Mouse (Mus musculus): ENCODE measurements around the gene Srsf2. TPM values are rescaled to one million over a fixed set of nuclear protein-coding genes. Genes with fewer than 3 reads are reported as not detected.
"Not testable (repeated sequence)": the region's sequence is repeated elsewhere in the genome, so short reads cannot be mapped to it uniquely, and the experiment has no call there.

The Srsf2 gene
- 301 and 306 TPM in 2 replicates for polyA plus RNA-seq (2011; ENCODE audit: insufficient read length, low read depth, missing spikeins)

DNA sequence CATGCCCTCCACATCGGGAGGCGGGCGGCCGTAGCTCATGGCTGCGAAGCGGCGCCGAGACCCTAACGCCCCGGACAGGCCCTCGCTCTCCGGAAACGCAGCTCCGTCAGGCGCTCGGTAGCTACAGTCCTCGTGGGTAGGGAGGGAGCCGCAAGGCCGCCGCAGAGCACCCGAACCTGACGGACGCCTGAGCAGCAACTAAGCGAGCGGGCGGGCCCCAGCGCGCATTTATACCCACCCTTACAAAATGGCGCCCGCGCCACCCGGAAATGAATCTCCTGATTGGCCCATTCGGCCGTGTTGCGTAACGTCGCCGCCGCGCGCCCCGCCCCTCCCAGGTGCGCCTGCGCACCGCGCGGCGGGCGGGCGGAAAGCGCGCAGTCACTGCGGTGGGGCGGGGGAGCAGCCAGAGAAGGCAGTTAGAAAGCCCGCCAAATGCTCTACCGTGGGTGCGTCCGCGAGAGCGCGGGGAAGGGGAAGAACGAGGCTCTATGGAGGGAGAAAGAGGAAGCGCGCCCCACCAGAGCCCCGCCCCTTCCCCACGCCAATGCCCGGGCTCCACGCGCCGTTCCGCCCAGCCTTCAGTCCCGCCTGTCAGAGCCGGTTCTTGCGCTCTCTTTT is at the start of gene Srsf2:
Srsf2 (minus strand) TSS at position 204 of the 621 bp plus-strand sequence.
- peak within 1 kb of the TSS; percentile 95 for H3K27ac ChIP-seq (ENCODE audit: insufficient read depth, low read length)
- H3K4me3 ChIP-seq (ENCODE audit: insufficient read depth, low read length) = peak within 1 kb of the TSS; percentile 96
- peaks cover 8% of the 10 kb centered on the region for H3K4me1 ChIP-seq (ENCODE audit: control insufficient read depth, insufficient read depth, low read length)
- TF ChIP-seq POLR2A (IDR thresholded peaks at IDR 0.05; ENCODE audit: low read depth, low read length) (peak; percentile 99), CTCF (IDR thresholded peaks at IDR 0.05; ENCODE audit: borderline replicate concordance, insufficient read depth, low read length) (no peak)

DNA sequence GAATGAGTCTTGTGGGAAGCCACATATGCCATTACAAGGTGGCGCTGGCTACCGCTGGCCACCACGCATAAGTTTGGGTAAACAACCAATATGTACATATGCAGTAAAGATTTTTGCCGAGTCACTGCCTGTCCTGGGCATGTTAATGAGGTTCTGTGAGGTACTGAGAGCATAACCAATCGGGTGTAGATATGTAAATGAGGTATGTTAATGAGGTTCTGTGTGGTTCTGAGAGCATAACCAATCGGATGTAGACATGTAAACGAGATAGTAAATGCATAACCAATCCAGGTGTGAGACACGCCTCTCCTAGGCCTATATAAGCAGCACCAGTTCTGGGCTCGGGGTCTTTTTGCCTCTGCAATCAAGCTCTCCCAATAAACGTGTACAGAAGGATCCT is 49.7 kb upstream of the Srsf2 start:
- H3K27ac ChIP-seq (ENCODE audit: insufficient read depth, low read length); H3K4me1 ChIP-seq (ENCODE audit: control insufficient read depth, insufficient read depth, low read length); H3K4me3 ChIP-seq (ENCODE audit: insufficient read depth, low read length): not testable (repeated sequence)

DNA sequence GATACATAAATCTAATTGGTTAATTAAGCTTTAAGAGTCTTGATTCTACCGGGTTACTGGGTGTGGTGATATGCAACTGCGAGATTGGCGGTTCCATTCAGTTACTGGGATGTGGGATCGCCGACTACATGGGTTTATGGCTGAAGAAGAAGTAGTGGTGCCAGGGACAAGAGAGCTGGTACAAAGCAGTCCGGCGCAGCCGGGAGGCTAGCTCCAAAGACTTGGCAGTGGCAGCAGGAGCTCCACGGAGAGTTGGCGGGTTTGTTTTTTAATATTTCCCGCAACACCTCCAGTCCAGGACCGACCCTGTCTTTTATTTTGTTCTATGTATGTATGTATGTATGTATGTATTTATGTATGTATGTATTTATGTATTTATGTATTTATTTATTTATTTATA is 46.4 kb upstream of the Srsf2 start:
- Histone ChIP-seq H3K4me1 (ENCODE audit: control insufficient read depth, insufficient read depth, low read length) (no peaks in the 10 kb centered on the region), H3K27ac (ENCODE audit: insufficient read depth, low read length) (no peak overlapping the region), H3K4me3 (ENCODE audit: insufficient read depth, low read length) (no peak overlapping the region)
- TF ChIP-seq CTCF (IDR thresholded peaks at IDR 0.05; ENCODE audit: borderline replicate concordance, insufficient read depth, low read length) = no peak
- no peak for TF ChIP-seq POLR2A (IDR thresholded peaks at IDR 0.05; ENCODE audit: low read depth, low read length)

DNA sequence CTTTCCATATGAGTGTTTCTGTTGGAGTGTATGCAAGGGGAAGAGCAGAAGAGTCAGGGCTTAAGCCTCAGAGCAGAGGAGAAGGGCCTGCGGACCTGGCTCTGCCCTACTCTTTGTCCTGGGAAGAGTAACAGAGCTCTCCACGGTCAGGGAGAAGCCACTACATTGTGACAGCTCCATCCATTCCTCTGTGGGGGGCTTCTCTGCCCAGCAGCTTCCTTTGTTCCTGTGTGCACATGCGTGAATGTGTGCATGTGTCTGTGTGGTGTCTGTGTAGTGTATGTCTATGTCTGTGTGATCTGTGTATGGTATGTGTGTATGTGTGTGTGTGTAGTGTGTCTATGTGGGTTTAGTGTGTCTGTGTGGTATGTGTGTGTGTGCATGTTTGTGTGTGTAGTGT is 42.5 kb upstream of the Srsf2 start:
- no peak for TF ChIP-seq POLR2A (IDR thresholded peaks at IDR 0.05; ENCODE audit: low read depth, low read length)
- no peak for TF ChIP-seq CTCF (IDR thresholded peaks at IDR 0.05; ENCODE audit: borderline replicate concordance, insufficient read depth, low read length)
- no peaks in the 10 kb centered on the region for H3K4me1 ChIP-seq (ENCODE audit: control insufficient read depth, insufficient read depth, low read length)
- H3K4me3 ChIP-seq (ENCODE audit: insufficient read depth, low read length) = no peak overlapping the region
- H3K27ac ChIP-seq (ENCODE audit: insufficient read depth, low read length) = no peak overlapping the region

DNA sequence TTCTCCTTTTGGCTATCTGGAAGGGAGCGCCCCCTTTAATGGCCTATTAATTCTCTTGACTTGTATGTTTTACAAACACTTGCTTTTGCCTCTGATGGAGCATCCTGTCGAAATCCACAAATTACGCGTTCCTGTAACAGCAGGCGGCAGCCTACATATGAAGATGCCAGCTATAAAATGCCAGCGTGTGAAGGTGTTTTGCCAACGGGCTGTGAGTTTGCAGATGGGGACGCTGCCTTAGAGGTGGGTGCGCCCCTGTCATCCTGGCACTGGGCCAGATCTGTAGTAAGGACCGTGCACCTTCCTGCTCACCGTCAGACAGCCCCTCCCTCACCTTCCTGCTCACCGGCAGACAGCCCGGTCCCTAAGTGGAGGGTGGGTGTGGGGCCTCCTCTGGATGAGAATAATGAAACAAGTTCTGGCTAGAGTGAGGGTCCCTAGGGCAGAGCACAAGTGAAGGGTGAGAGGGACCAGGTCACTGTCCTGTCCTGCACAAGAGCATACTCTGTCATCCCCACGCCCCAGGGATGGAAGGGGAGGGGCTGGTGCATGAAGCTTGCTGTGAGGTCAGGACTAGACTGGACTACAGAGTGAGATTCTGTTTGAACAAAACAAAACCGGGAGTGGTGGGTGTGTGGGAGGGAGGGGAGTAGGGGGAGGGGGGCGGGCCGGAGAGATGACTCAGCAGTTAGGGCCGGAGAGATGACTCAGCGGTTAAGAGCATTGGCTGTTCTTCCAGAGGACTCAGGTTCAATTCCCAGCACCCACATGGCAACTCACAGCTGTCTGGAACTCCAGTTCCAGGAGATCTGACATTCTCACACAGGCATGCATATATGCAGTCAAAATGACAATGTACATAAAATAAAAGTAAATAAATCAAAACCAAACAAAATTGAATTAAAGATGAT is 40.9 kb upstream of the Srsf2 start:
- no peak overlapping the region for H3K4me3 ChIP-seq (ENCODE audit: insufficient read depth, low read length)
- TF ChIP-seq CTCF (IDR thresholded peaks at IDR 0.05; ENCODE audit: borderline replicate concordance, insufficient read depth, low read length) (no peak), POLR2A (IDR thresholded peaks at IDR 0.05; ENCODE audit: low read depth, low read length) (no peak)
- H3K27ac ChIP-seq (ENCODE audit: insufficient read depth, low read length) = no peak overlapping the region
- no peaks in the 10 kb centered on the region for H3K4me1 ChIP-seq (ENCODE audit: control insufficient read depth, insufficient read depth, low read length)

DNA sequence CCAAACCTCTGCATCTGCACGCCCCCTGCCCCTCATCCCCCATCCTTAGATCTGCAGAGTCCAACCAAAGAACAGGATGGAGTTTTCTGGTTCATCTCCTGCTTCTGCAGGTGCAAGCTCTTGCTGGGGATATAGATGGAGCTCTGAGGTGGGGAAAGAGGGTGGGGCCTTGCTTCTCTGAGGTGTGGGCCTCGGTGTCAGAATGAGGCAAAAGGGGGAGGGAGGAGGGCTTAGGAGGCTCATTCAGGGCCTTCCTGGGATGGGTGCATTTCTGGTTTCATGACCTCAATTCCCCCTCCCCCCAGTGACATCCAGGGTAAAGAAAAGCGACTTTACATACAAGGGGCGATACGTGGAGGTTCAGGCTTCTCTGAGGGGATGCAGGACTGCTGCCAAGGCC is 34.2 kb upstream of the Srsf2 start:
- Histone ChIP-seq H3K4me1 (ENCODE audit: control insufficient read depth, insufficient read depth, low read length) (no peaks in the 10 kb centered on the region), H3K27ac (ENCODE audit: insufficient read depth, low read length) (no peak overlapping the region), H3K4me3 (ENCODE audit: insufficient read depth, low read length) (no peak overlapping the region)
- no peak for TF ChIP-seq POLR2A (IDR thresholded peaks at IDR 0.05; ENCODE audit: low read depth, low read length)
- no peak for TF ChIP-seq CTCF (IDR thresholded peaks at IDR 0.05; ENCODE audit: borderline replicate concordance, insufficient read depth, low read length)

DNA sequence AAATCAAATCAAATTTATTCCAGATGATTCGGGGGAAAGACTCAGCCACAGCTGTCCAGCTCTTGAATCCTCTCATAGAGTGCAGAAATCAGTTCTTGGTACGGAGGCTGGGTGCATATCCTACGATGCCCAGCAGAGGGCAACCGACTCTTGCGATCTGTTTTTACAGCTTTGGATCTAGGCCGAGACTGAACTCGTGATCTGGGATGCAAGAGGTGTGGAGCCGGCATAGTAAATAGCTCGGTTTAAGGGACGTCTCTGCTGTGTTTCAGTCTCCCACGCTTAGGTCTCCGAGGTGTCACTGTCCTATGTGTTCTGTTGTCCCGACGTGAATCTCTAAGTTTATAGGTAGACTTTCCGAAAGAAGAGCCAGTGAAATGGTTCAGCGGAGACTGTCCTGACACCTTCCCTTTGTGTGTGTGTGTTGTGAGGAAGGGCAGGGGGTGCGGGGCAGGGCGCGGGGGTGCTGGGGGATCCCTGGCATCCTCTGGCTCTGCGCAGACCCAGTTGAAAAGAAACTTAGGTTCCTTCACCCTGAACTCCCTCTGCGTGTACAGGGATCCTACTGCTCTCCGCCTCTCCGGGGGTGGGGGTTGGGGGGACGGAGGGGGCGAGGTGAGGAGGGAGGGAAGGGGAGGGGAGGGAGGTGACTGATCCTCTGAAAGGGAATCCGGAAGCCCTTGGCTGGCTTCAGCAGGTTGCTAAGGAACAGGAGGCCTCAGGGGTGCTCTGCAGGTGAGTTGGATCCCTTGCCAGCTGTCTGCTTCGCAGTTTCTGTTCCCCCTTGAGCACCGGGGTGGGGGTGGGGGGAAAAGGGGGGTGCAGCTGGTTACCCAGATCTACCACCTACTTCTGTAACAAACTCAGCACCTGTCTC is 32.6 kb upstream of the Srsf2 start:
- Histone ChIP-seq H3K27ac (ENCODE audit: insufficient read depth, low read length) (no peak overlapping the region), H3K4me1 (ENCODE audit: control insufficient read depth, insufficient read depth, low read length) (no peaks in the 10 kb centered on the region), H3K4me3 (ENCODE audit: insufficient read depth, low read length) (peak overlapping the region; percentile 28)
- TF ChIP-seq POLR2A (IDR thresholded peaks at IDR 0.05; ENCODE audit: low read depth, low read length) (no peak), CTCF (IDR thresholded peaks at IDR 0.05; ENCODE audit: borderline replicate concordance, insufficient read depth, low read length) (peak; percentile 45; the same call in 1 of the 2 replicates)

DNA sequence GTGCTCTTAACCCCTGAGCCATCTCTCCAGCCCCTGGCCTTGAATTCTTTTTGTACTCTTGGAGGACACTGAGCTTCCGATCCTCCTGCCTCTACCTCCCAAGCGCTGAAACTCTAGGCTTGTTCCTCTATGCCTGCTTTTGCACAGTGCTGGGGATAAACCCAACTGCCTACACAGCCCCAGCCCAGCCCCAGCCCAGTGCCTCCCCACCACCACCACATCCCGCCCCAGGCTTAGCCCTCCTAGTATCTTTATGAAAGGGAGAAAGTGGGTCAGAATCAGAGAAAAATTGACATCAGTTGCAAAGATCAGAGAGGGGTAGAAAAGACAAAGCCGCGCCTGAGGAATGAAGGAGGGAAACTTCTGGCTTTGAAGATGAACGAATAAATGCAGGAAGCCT is 31.2 kb upstream of the Srsf2 start:
- no peak overlapping the region for H3K27ac ChIP-seq (ENCODE audit: insufficient read depth, low read length)
- no peak overlapping the region for H3K4me3 ChIP-seq (ENCODE audit: insufficient read depth, low read length)
- no peaks in the 10 kb centered on the region for H3K4me1 ChIP-seq (ENCODE audit: control insufficient read depth, insufficient read depth, low read length)
- TF ChIP-seq POLR2A (IDR thresholded peaks at IDR 0.05; ENCODE audit: low read depth, low read length) = no peak

DNA sequence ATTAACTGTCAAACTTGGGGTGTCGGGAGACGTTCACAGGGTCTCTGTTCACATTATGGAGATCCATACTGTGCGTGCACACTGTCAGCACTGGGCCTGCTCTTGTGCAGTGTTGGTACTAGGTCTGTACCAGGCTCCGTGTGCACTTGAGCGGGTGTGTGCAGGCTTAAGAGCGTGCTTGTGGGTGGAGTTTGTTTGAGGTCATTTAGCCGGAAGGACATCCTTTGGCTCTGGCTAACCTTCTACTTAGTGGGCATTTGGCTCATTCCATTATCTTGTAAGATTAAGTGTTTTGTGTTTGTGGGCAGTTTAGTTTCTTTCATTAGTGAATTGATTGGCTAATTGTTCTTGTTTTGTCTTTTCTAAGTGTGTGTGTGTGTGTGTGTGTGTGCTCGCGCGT is 29.6 kb upstream of the Srsf2 start:
- Histone ChIP-seq H3K27ac (ENCODE audit: insufficient read depth, low read length) (no peak overlapping the region), H3K4me3 (ENCODE audit: insufficient read depth, low read length) (no peak overlapping the region), H3K4me1 (ENCODE audit: control insufficient read depth, insufficient read depth, low read length) (no peaks in the 10 kb centered on the region)
- no peak for TF ChIP-seq CTCF (IDR thresholded peaks at IDR 0.05; ENCODE audit: borderline replicate concordance, insufficient read depth, low read length)
- no peak for TF ChIP-seq POLR2A (IDR thresholded peaks at IDR 0.05; ENCODE audit: low read depth, low read length)
